Comparison of ENCODE assay signal across 8 mouse cellular contexts in genomic region chr13:48849155-48849554, GRCm38 (mm10). TPM values are rescaled to one million over a fixed set of nuclear protein-coding genes. Genes with fewer than 3 reads are reported as not detected.
DNase-seq lines count a peak whose midpoint lies in the region; ATAC-seq lines count a peak whose summit lies in the region.

No protein-coding gene starts in this region.

- DNase-seq in gastrocnemius, postnatal 10 days: peak; percentile 56
- no peak for DNase-seq in gastrocnemius, adult 8-10 months (ENCODE audit: low spot score in 2 of 2)
- peak; percentile 25 for DNase-seq in right cerebral cortex, adult 18-20 months
- DNase-seq in right cerebral cortex, postnatal 25 days: no peak
- DNase-seq in heart, postnatal 4 days: peak; percentile 66
- peak; percentile 49 for DNase-seq in right cerebral cortex, postnatal 4 days
- no peak for DNase-seq in layer of hippocampus, postnatal 10 days (ENCODE audit: low spot score in 2 of 2)

- ATAC-seq in megakaryocyte, adult 5-6 weeks (ENCODE audit: poor library complexity, severe bottlenecking): no peak

RNA-seq across cellular contexts. Expression of gene Phf2, which starts 21.8 kb away (rescaled TPM):
- total RNA-seq in gastrocnemius, postnatal 10 days (2021): 10 to 100 TPM; 26.8 to 30.3 TPM
- 10 to 100 TPM; 32.5 to 39.7 (median 36.2) TPM for total RNA-seq in gastrocnemius, adult 8-10 months (2022)
- 10 to 100 TPM; 29.4 to 32.5 TPM for total RNA-seq in heart, postnatal 4 days (2021)
- 10 to 100 TPM; 27.9 to 29.9 TPM for total RNA-seq in layer of hippocampus, postnatal 10 days (2021)
- 24.8 and 26.8 TPM in 2 replicates for total RNA-seq in megakaryocyte, adult 5-6 weeks (2015)
- total RNA-seq in megakaryocyte, adult 5-6 weeks (2017): 9.9 and 15.3 TPM in 2 replicates

Comparison
In these comparisons a context has a peak if more than half of its experiments do, and no peak if none do; other contexts are left out.
1. DNase-seq: peak in gastrocnemius, postnatal 10 days (single experiment), right cerebral cortex, adult 18-20 months (single experiment), heart, postnatal 4 days (single experiment) and right cerebral cortex, postnatal 4 days (single experiment); none in gastrocnemius, adult 8-10 months (0 of 2), right cerebral cortex, postnatal 25 days (single experiment) and layer of hippocampus, postnatal 10 days (0 of 2).